Mouse (Mus musculus): Measurements from ENCODE around the gene Zmym6.

- TF ChIP-seq CTCF (IDR thresholded peaks at IDR 0.05; ENCODE audit: insufficient read depth, low read length) (no peak), POLR2A (IDR thresholded peaks at IDR 0.05; ENCODE audit: borderline replicate concordance, extremely low read depth, low read depth, low read length) (no peak)
These were observed 47.1 kb downstream of the Zmym6 start for GRCm38 (mm10) chr4:127124331-127124730.

Measured in lung, adult 2 months (tissue).